Mouse (Mus musculus) bone marrow macrophage, adult 2 months (primary cell): Measurements from ENCODE around the gene Ppia. TPM values are rescaled to one million over a fixed set of nuclear protein-coding genes. Genes with fewer than 3 reads are reported as not detected.
"Not testable (repeated sequence)": the region's sequence is repeated elsewhere in the genome, so short reads cannot be mapped to it uniquely, and the experiment has no call there.

Experiments
- H3K27ac ChIP-seq: 2 replicates; pipeline ENCODE4 v1.5.1; 2012; ENCODE audit warnings: low read depth, low read length; ENCODE audit not compliant: insufficient read depth
- H3K4me1 ChIP-seq: 2 replicates; pipeline ENCODE4 v1.6.1; 2012; ENCODE audit warnings: low read length; ENCODE audit not compliant: control insufficient read depth, insufficient read depth
- H3K4me3 ChIP-seq: 2 replicates; pipeline ENCODE4 v1.5.1; 2012; ENCODE audit warnings: mild to moderate bottlenecking, low read length, moderate library complexity; ENCODE audit not compliant: insufficient read depth
- CTCF ChIP-seq: IDR thresholded peaks from 2 replicates; pipeline ENCODE4 v1.5.1; 2012; ENCODE audit warnings: low read depth, mild to moderate bottlenecking, low read length, moderate library complexity
- POLR2A ChIP-seq: IDR thresholded peaks from 2 replicates; pipeline ENCODE4 v1.6.1; 2012; ENCODE audit warnings: mild to moderate bottlenecking, low read depth, low read length, borderline replicate concordance
- polyA plus RNA-seq: library from polyadenylated mRNA; stranded (reverse); fragments of >200 nt; gene quantifications from 2 replicates; pipeline ENCODE4 v1.2.4, GENCODE M21; 2012; ENCODE audit not compliant: missing spikeins, insufficient read depth, insufficient read length

Gene Ppia
- polyA plus RNA-seq, 1 experiment, result 1,533 TPM

- Histone ChIP-seq H3K4me3 (no peak overlapping the region), H3K4me1 (no peaks in the 10 kb centered on the region), H3K27ac (no peak overlapping the region)
- no peak for TF ChIP-seq CTCF
- no peak for TF ChIP-seq POLR2A
These were observed 10.3 kb upstream of the Ppia start for GRCm38 (mm10) chr11:6404699-6405566.

- TF ChIP-seq CTCF, result no peak
- Histone ChIP-seq H3K27ac (no peak overlapping the region), H3K4me3 (no peak overlapping the region), H3K4me1 (no peaks in the 10 kb centered on the region)
These were observed 9.6 kb upstream of the Ppia start for GRCm38 (mm10) chr11:6405591-6406081.

- no peaks in the 10 kb centered on the region for H3K4me1 ChIP-seq
- TF ChIP-seq POLR2A (no peak), CTCF (no peak)
- no peak overlapping the region for H3K4me3 ChIP-seq
- H3K27ac ChIP-seq, result no peak overlapping the region
These were observed 8.7 kb upstream of the Ppia start for GRCm38 (mm10) chr11:6406251-6407161.

- TF ChIP-seq POLR2A, result no peak
- H3K4me1 ChIP-seq, result peaks cover 3% of the 10 kb centered on the region; the same call in 1 of the 2 replicates
These were observed 8.1 kb upstream of the Ppia start for GRCm38 (mm10) chr11:6407162-6407621.

GRCm38 (mm10) chr11:6410050-6410602, 5.1 kb upstream of the Ppia start:
- H3K4me3 ChIP-seq, result no peak overlapping the region
- no peak for TF ChIP-seq CTCF
- no peak for TF ChIP-seq POLR2A
- no peak overlapping the region for H3K27ac ChIP-seq
- H3K4me1 ChIP-seq, result peaks cover 9% of the 10 kb centered on the region

More at GRCm38 (mm10) chr11:6407162-6407621, 8.1 kb upstream of the Ppia start:
- Histone ChIP-seq H3K4me3 (no peak overlapping the region), H3K27ac (no peak overlapping the region)

GRCm38 (mm10) chr11:6410755-6411154, 4.5 kb upstream of the Ppia start:
- not testable (repeated sequence) for H3K4me1 ChIP-seq, H3K4me3 ChIP-seq, H3K27ac ChIP-seq

- TF ChIP-seq POLR2A, result no peak
- peak; percentile 87 for TF ChIP-seq CTCF
- H3K4me3 ChIP-seq, result no peak overlapping the region
These were observed 3.6 kb upstream of the Ppia start for GRCm38 (mm10) chr11:6411684-6412083.

GRCm38 (mm10) chr11:6413264-6413663, 2.0 kb upstream of the Ppia start:
- no peak overlapping the region for H3K27ac ChIP-seq
- H3K4me3 ChIP-seq, result no peak overlapping the region

More at GRCm38 (mm10) chr11:6411684-6412083, 3.6 kb upstream of the Ppia start:
- H3K27ac ChIP-seq, result no peak overlapping the region
- peaks cover 9% of the 10 kb centered on the region for H3K4me1 ChIP-seq

GRCm38 (mm10) chr11:6415551-6416404, 535 bp downstream of the Ppia start:
- TF ChIP-seq POLR2A (0 out of 2 replicates have a peak, but pooled peaks have one; percentile 82), CTCF (no peak)
- Histone ChIP-seq H3K4me1 (peaks cover 13% of the 10 kb centered on the region), H3K4me3 (peak overlapping the region; percentile 99), H3K27ac (peak overlapping the region; percentile 99)

More at GRCm38 (mm10) chr11:6413264-6413663, 2.0 kb upstream of the Ppia start:
- peaks cover 9% of the 10 kb centered on the region for H3K4me1 ChIP-seq
- TF ChIP-seq CTCF, result no peak
- no peak for TF ChIP-seq POLR2A
